Comparison of ENCODE assay signal across 10 mouse cellular contexts in genomic region chr6:29270961-29271360, GRCm38 (mm10). TPM values are rescaled to one million over a fixed set of nuclear protein-coding genes. Genes with fewer than 3 reads are reported as not detected.
DNase-seq lines count a peak whose midpoint lies in the region; ATAC-seq lines count a peak whose summit lies in the region.
"Had no signal": no experiment of that assay in that cellular context is flagged by ENCODE, and none has a peak within 500 bp of the region (broad histone marks: within the 10 kb centered on the region; RNA-seq: fewer than 3 reads in every experiment).

No protein-coding gene starts in this region.

- DNase-seq in kidney, adult 18-20 months, result peak; percentile 13
- DNase-seq in kidney, adult 11 months, result no peak
- DNase-seq in kidney, postnatal 10 days, result peak; percentile 25
- peak; percentile 21 for DNase-seq in skeletal muscle tissue, adult 2 months (ENCODE audit: low read depth, low spot score)
- DNase-seq in layer of hippocampus, adult 18-20 months (ENCODE audit: low spot score in 2 of 2), result no peak
- DNase-seq in cerebellum, adult 11 months, result no peak
- DNase-seq in cerebellum, postnatal 25 days, result no peak

- peak; percentile 9; the same call in 1 of the 2 replicates for ATAC-seq in granulocyte monocyte progenitor cell, adult 5-6 weeks (replicated peaks; ENCODE audit: poor library complexity, severe bottlenecking)
- ATAC-seq: Patski had no signal

RNA-seq across cellular contexts. Expression of gene Hilpda, which starts 1.3 kb away (rescaled TPM):
- 14.0 and 15.5 TPM in 2 replicates for total RNA-seq in granulocyte monocyte progenitor cell, adult 5-6 weeks (2014; fragmentation: Nextera tagmentation)
- total RNA-seq in granulocyte monocyte progenitor cell, adult 5-6 weeks (2017), result 9.7 and 17.7 TPM in 2 replicates
- 1 to 10 TPM; 6.0 to 6.9 TPM for total RNA-seq in layer of hippocampus, adult 18-20 months (2021)

RNA-seq across cellular contexts. Expression of gene Fam71f2, which starts 8.4 kb away (rescaled TPM):
- not detected in 2 replicates for total RNA-seq in granulocyte monocyte progenitor cell, adult 5-6 weeks (2014; fragmentation: Nextera tagmentation)
- total RNA-seq in granulocyte monocyte progenitor cell, adult 5-6 weeks (2017), result 0.88 TPM in 1 of 2 replicates, not detected in the other
- under 1 TPM; 0.33 to 0.35 TPM for total RNA-seq in layer of hippocampus, adult 18-20 months (2021)
- total RNA-seq: hematopoietic stem cell, adult 5-6 weeks had no signal

RNA-seq across cellular contexts. Expression of gene Fam71f1, which starts 48.0 kb away (rescaled TPM):
- total RNA-seq in granulocyte monocyte progenitor cell, adult 5-6 weeks (2014; fragmentation: Nextera tagmentation), result not detected in 2 replicates
- total RNA-seq in granulocyte monocyte progenitor cell, adult 5-6 weeks (2017), result not detected in 2 replicates
- total RNA-seq in layer of hippocampus, adult 18-20 months (2021), result not detected
- total RNA-seq: hematopoietic stem cell, adult 5-6 weeks had no signal

RNA-seq across cellular contexts. Expression of gene Impdh1, which starts 54.8 kb away (rescaled TPM):
- 109 and 124 TPM in 2 replicates for total RNA-seq in granulocyte monocyte progenitor cell, adult 5-6 weeks (2014; fragmentation: Nextera tagmentation)
- total RNA-seq in granulocyte monocyte progenitor cell, adult 5-6 weeks (2017), result 110 and 120 TPM in 2 replicates
- total RNA-seq in layer of hippocampus, adult 18-20 months (2021), result 10 to 100 TPM; 36.0 to 42.9 TPM

Comparison
In these comparisons a context has a peak if more than half of its experiments do, and no peak if none do; other contexts are left out.
1. DNase-seq: peak in kidney, adult 18-20 months (single experiment), kidney, postnatal 10 days (single experiment) and skeletal muscle tissue, adult 2 months (single experiment); none in kidney, adult 11 months (single experiment), layer of hippocampus, adult 18-20 months (0 of 2), cerebellum, adult 11 months (single experiment) and cerebellum, postnatal 25 days (0 of 2).